Mouse (Mus musculus): ENCODE measurements around the gene Irx6. TPM values are rescaled to one million over a fixed set of nuclear protein-coding genes. Genes with fewer than 3 reads are reported as not detected.

Irx6 gene
- polyA plus RNA-seq (2012; rRNA removed), result 0.30 and 0.41 TPM in 2 replicates

- Histone ChIP-seq H3K27ac (ENCODE audit: insufficient read depth, low read length) (no peak within 1 kb of the TSS), H3K4me1 (ENCODE audit: control insufficient read depth, insufficient read depth, low read length) (no peaks in the 10 kb centered on the region), H3K27me3 (ENCODE audit: control insufficient read depth, insufficient read depth, low read length) (peaks cover 4% of the 10 kb centered on the region; the same call in 1 of the 2 replicates), H3K4me3 (replicated peaks; ENCODE audit: insufficient read depth, low read depth, low read length) (no peak within 1 kb of the TSS)
- no peak for DNase-seq
- under 1% methylated on average over 60 of the region's 62 CpGs for WGBS
- TF ChIP-seq CTCF (IDR thresholded peaks at IDR 0.05; ENCODE audit: borderline replicate concordance, insufficient read depth, low read depth, low read length) (no peak), POLR2A (IDR thresholded peaks at IDR 0.05; ENCODE audit: borderline replicate concordance, insufficient read depth, low read length) (no peak)
Observed at GRCm38 (mm10) chr8:92674244-92675128, at the start of gene Irx6. Irx6 (plus strand) TSS chr8:92674288.

- TF ChIP-seq CTCF (IDR thresholded peaks at IDR 0.05; ENCODE audit: borderline replicate concordance, insufficient read depth, low read depth, low read length) (no peak), POLR2A (IDR thresholded peaks at IDR 0.05; ENCODE audit: borderline replicate concordance, insufficient read depth, low read length) (no peak)
- Histone ChIP-seq H3K27ac (ENCODE audit: insufficient read depth, low read length) (no peak overlapping the region), H3K4me1 (ENCODE audit: control insufficient read depth, insufficient read depth, low read length) (no peaks in the 10 kb centered on the region), H3K4me3 (replicated peaks; ENCODE audit: insufficient read depth, low read depth, low read length) (no peak overlapping the region), H3K27me3 (ENCODE audit: control insufficient read depth, insufficient read depth, low read length) (no peaks in the 10 kb centered on the region)
- WGBS, result 73% methylated on average over 14 of the region's 14 CpGs
- DNase-seq, result peak in 1 of 2 experiments; percentile 8
Observed at GRCm38 (mm10) chr8:92628711-92629650, 45.1 kb upstream of the Irx6 start.

GRCm38 (mm10) chr8:92633199-92633598 lies 40.9 kb upstream of the Irx6 start:
- no peak for DNase-seq
- no peak for TF ChIP-seq CTCF (IDR thresholded peaks at IDR 0.05; ENCODE audit: borderline replicate concordance, insufficient read depth, low read depth, low read length)
- no peak for TF ChIP-seq POLR2A (IDR thresholded peaks at IDR 0.05; ENCODE audit: borderline replicate concordance, insufficient read depth, low read length)
- Histone ChIP-seq H3K4me3 (replicated peaks; ENCODE audit: insufficient read depth, low read depth, low read length) (no peak overlapping the region), H3K27me3 (ENCODE audit: control insufficient read depth, insufficient read depth, low read length) (no peaks in the 10 kb centered on the region), H3K4me1 (ENCODE audit: control insufficient read depth, insufficient read depth, low read length) (no peaks in the 10 kb centered on the region), H3K27ac (ENCODE audit: insufficient read depth, low read length) (no peak overlapping the region)
- 93% methylated on average over 5 of the region's 5 CpGs for WGBS

DNA sequence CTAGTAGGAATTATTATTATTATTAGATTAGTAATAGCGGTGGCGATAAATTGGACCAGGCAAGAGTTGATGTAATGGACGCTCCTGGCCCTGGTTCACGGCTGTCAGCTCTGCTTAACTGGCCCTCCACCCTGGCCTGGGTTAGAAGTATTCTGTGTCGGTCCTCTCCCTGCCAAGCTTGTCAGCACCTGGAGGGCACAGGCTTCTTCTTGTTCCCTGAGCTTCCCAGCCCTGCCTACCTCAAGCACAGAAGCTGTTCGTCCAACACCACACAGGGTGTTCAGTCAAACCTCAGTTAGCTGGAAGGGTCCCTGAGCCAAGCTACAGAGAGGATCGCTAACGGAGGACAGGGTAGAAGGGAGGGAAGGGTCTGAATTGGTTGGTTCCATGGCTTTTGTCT lies 33.3 kb upstream of the Irx6 start:
- WGBS, result 84% methylated on average over 8 of the region's 8 CpGs
- DNase-seq, result no peak
- no peak overlapping the region for H3K4me3 ChIP-seq (replicated peaks; ENCODE audit: insufficient read depth, low read depth, low read length)
- no peaks in the 10 kb centered on the region for H3K27me3 ChIP-seq (ENCODE audit: control insufficient read depth, insufficient read depth, low read length)
- no peak overlapping the region for H3K27ac ChIP-seq (ENCODE audit: insufficient read depth, low read length)
- H3K4me1 ChIP-seq (ENCODE audit: control insufficient read depth, insufficient read depth, low read length), result no peaks in the 10 kb centered on the region
- TF ChIP-seq POLR2A (IDR thresholded peaks at IDR 0.05; ENCODE audit: borderline replicate concordance, insufficient read depth, low read length) (no peak), CTCF (IDR thresholded peaks at IDR 0.05; ENCODE audit: borderline replicate concordance, insufficient read depth, low read depth, low read length) (no peak)

DNA sequence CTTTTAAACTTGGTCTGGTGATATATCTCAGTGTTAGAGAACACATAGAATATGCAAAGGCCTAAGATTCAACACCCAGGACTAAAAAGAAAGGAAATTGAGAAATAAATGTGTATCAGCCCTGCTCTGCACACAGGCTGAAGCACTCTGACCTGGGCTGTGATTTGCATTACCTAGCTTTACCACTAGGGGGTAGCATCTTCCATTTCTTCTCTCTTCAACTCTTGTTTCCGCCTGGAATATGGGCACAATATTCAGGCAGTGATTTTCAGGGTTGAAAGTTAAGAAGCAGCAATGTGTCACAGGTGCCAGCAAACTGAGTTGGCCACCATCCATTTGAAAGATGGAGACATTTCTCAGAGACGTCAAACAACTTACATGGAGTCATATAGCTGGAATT lies 27.5 kb upstream of the Irx6 start:
- Histone ChIP-seq H3K27me3 (ENCODE audit: control insufficient read depth, insufficient read depth, low read length) (no peaks in the 10 kb centered on the region), H3K4me1 (ENCODE audit: control insufficient read depth, insufficient read depth, low read length) (no peaks in the 10 kb centered on the region), H3K27ac (ENCODE audit: insufficient read depth, low read length) (no peak overlapping the region), H3K4me3 (replicated peaks; ENCODE audit: insufficient read depth, low read depth, low read length) (no peak overlapping the region)
- 0 out of 2 replicates have a peak, but pooled peaks have one; percentile 27 for TF ChIP-seq CTCF (IDR thresholded peaks at IDR 0.05; ENCODE audit: borderline replicate concordance, insufficient read depth, low read depth, low read length)
- TF ChIP-seq POLR2A (IDR thresholded peaks at IDR 0.05; ENCODE audit: borderline replicate concordance, insufficient read depth, low read length), result no peak
- WGBS, result 62% methylated on average over 2 of the region's 2 CpGs
- DNase-seq, result peak in 1 of 2 experiments; percentile 4

DNA sequence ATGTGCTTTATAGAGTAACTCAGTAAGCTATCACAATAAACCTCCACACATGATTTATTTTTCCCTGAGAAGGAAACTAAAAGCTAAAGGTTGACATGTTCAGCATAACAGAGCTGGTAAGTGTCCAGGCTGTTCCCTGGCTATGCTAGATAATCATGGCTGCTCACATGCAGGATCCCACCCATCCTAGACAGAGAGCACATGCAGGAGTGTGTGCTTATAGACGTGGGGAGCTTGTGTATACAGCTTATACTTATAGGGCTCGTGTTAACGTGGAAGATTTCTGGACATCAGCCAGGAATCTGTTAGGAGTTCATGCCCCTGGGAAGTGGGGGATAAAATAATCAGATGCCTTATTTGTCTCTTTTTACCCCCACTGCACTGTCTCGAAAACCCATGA lies 9.9 kb upstream of the Irx6 start:
- Histone ChIP-seq H3K27me3 (ENCODE audit: control insufficient read depth, insufficient read depth, low read length) (no peaks in the 10 kb centered on the region), H3K4me3 (replicated peaks; ENCODE audit: insufficient read depth, low read depth, low read length) (no peak overlapping the region), H3K4me1 (ENCODE audit: control insufficient read depth, insufficient read depth, low read length) (no peaks in the 10 kb centered on the region), H3K27ac (ENCODE audit: insufficient read depth, low read length) (no peak overlapping the region)
- WGBS, result 20% methylated on average over 4 of the region's 4 CpGs
- DNase-seq, result no peak
- no peak for TF ChIP-seq CTCF (IDR thresholded peaks at IDR 0.05; ENCODE audit: borderline replicate concordance, insufficient read depth, low read depth, low read length)
- no peak for TF ChIP-seq POLR2A (IDR thresholded peaks at IDR 0.05; ENCODE audit: borderline replicate concordance, insufficient read depth, low read length)

DNA sequence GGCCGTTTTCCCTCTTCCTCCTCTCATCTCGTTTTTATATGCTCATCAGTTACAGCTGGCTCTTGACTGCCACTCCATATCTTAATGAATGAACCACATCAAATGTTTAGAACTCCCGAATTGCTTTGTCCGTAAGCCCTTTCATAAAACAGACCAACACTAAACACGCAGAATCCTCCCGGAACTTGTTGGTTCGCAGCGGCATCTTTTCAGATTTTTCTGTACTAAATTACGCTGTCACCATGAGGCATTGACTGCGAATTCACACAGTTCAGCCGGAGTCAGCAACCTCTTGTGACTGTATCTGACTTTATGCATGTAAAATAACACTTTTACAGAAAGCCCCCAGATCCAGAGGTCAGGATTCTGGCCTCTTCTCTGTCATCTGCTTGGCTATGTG lies 3.9 kb upstream of the Irx6 start:
- H3K4me1 ChIP-seq (ENCODE audit: control insufficient read depth, insufficient read depth, low read length), result no peaks in the 10 kb centered on the region
- peaks cover 3% of the 10 kb centered on the region; the same call in 1 of the 2 replicates for H3K27me3 ChIP-seq (ENCODE audit: control insufficient read depth, insufficient read depth, low read length)
- DNase-seq, result no peak
- no peak for TF ChIP-seq POLR2A (IDR thresholded peaks at IDR 0.05; ENCODE audit: borderline replicate concordance, insufficient read depth, low read length)
- TF ChIP-seq CTCF (IDR thresholded peaks at IDR 0.05; ENCODE audit: borderline replicate concordance, insufficient read depth, low read depth, low read length), result no peak
- no peak overlapping the region for H3K4me3 ChIP-seq (replicated peaks; ENCODE audit: insufficient read depth, low read depth, low read length)
- 53% methylated on average over 11 of the region's 11 CpGs for WGBS
- no peak overlapping the region for H3K27ac ChIP-seq (ENCODE audit: insufficient read depth, low read length)
